Mouse (Mus musculus): ENCODE measurements around the gene Vwce. TPM values are rescaled to one million over a fixed set of nuclear protein-coding genes. Genes with fewer than 3 reads are reported as not detected.
A peak's percentile ranks its signal among the peaks of the same experiment; 100 is the strongest.

Gene Vwce
- polyA plus RNA-seq, 1 experiment from 2014 or later: 0.86 TPM

- Histone ChIP-seq H3K36me3 (ENCODE audit: control insufficient read depth, insufficient read depth, low read length) (no peaks in the 10 kb centered on the region), H3K27ac (ENCODE audit: low read depth, low read length) (peak overlapping the region; percentile 87), H3K9ac (ENCODE audit: low read depth, low read length) (peak overlapping the region; percentile 72), H3K4me3 (ENCODE audit: low read depth, low read length) (peak overlapping the region; percentile 6; the same call in 1 of the 2 replicates), H3K27me3 (ENCODE audit: control insufficient read depth, insufficient read depth, low read length) (no peaks in the 10 kb centered on the region), H3K9me3 (ENCODE audit: control insufficient read depth, low read length) (no peaks in the 10 kb centered on the region), H3K4me1 (replicated peaks; ENCODE audit: control insufficient read depth, insufficient read depth, low read length) (no peaks in the 10 kb centered on the region), H3K4me2 (replicated peaks; ENCODE audit: low read depth, low read length) (peak overlapping the region; percentile 26)
- ATAC-seq (ENCODE audit: low FRiP score) (peak; percentile 60), DNase-seq (ENCODE audit: low spot score) (no peak)
- 5% methylated on average over 6 of the region's 6 CpGs for WGBS
Observed at GRCm38 (mm10) chr19:10602247-10602769, 31.7 kb upstream of the Vwce start.

- peak; percentile 70 for ATAC-seq (ENCODE audit: low FRiP score)
- peak overlapping the region; percentile 87 for H3K27ac ChIP-seq (ENCODE audit: low read depth, low read length)
- 4% methylated on average over 9 of the region's 9 CpGs for WGBS
- DNase-seq (ENCODE audit: low spot score): peak; percentile 95
- H3K9ac ChIP-seq (ENCODE audit: low read depth, low read length): peak overlapping the region; percentile 72
- peak overlapping the region; percentile 6; the same call in 1 of the 2 replicates for H3K4me3 ChIP-seq (ENCODE audit: low read depth, low read length)
- H3K4me2 ChIP-seq (replicated peaks; ENCODE audit: low read depth, low read length): peak overlapping the region; percentile 26
- no peaks in the 10 kb centered on the region for H3K9me3 ChIP-seq (ENCODE audit: control insufficient read depth, low read length)
- H3K27me3 ChIP-seq (ENCODE audit: control insufficient read depth, insufficient read depth, low read length): no peaks in the 10 kb centered on the region
- H3K36me3 ChIP-seq (ENCODE audit: control insufficient read depth, insufficient read depth, low read length): no peaks in the 10 kb centered on the region
- no peaks in the 10 kb centered on the region for H3K4me1 ChIP-seq (replicated peaks; ENCODE audit: control insufficient read depth, insufficient read depth, low read length)
Observed at GRCm38 (mm10) chr19:10602787-10603186, 31.2 kb upstream of the Vwce start.

GRCm38 (mm10) chr19:10603660-10604523 lies 30.1 kb upstream of the Vwce start:
- Histone ChIP-seq H3K4me1 (replicated peaks; ENCODE audit: control insufficient read depth, insufficient read depth, low read length) (no peaks in the 10 kb centered on the region), H3K9ac (ENCODE audit: low read depth, low read length) (no peak overlapping the region), H3K4me2 (replicated peaks; ENCODE audit: low read depth, low read length) (no peak overlapping the region), H3K9me3 (ENCODE audit: control insufficient read depth, low read length) (no peaks in the 10 kb centered on the region), H3K27me3 (ENCODE audit: control insufficient read depth, insufficient read depth, low read length) (no peaks in the 10 kb centered on the region), H3K27ac (ENCODE audit: low read depth, low read length) (no peak overlapping the region), H3K4me3 (ENCODE audit: low read depth, low read length) (no peak overlapping the region), H3K36me3 (ENCODE audit: control insufficient read depth, insufficient read depth, low read length) (0 out of 2 replicates have a peak, but pooled peaks cover 4% of the 10 kb centered on the region)
- ATAC-seq (ENCODE audit: low FRiP score): no peak
- no peak for DNase-seq (ENCODE audit: low spot score)
- 90% methylated on average over 18 of the region's 18 CpGs for WGBS

GRCm38 (mm10) chr19:10604534-10604933 lies 29.5 kb upstream of the Vwce start:
- Histone ChIP-seq H3K4me1 (replicated peaks; ENCODE audit: control insufficient read depth, insufficient read depth, low read length) (no peaks in the 10 kb centered on the region), H3K9me3 (ENCODE audit: control insufficient read depth, low read length) (no peaks in the 10 kb centered on the region), H3K4me3 (ENCODE audit: low read depth, low read length) (peak overlapping the region; percentile 95), H3K36me3 (ENCODE audit: control insufficient read depth, insufficient read depth, low read length) (0 out of 2 replicates have a peak, but pooled peaks cover 6% of the 10 kb centered on the region), H3K27ac (ENCODE audit: low read depth, low read length) (peak overlapping the region; percentile 75), H3K9ac (ENCODE audit: low read depth, low read length) (peak overlapping the region; percentile 59), H3K4me2 (replicated peaks; ENCODE audit: low read depth, low read length) (peak overlapping the region; percentile 41), H3K27me3 (ENCODE audit: control insufficient read depth, insufficient read depth, low read length) (no peaks in the 10 kb centered on the region)
- 60% methylated on average over 3 of the region's 3 CpGs for WGBS
- ATAC-seq (ENCODE audit: low FRiP score): no peak
- no peak for DNase-seq (ENCODE audit: low spot score)

- Histone ChIP-seq H3K9ac (ENCODE audit: low read depth, low read length) (peak within 1 kb of the TSS; percentile 92), H3K27ac (ENCODE audit: low read depth, low read length) (peak within 1 kb of the TSS; percentile 75), H3K9me3 (ENCODE audit: control insufficient read depth, low read length) (no peaks in the 10 kb centered on the region), H3K36me3 (ENCODE audit: control insufficient read depth, insufficient read depth, low read length) (0 out of 2 replicates have a peak, but pooled peaks cover 7% of the 10 kb centered on the region), H3K4me1 (replicated peaks; ENCODE audit: control insufficient read depth, insufficient read depth, low read length) (no peaks in the 10 kb centered on the region), H3K27me3 (ENCODE audit: control insufficient read depth, insufficient read depth, low read length) (no peaks in the 10 kb centered on the region), H3K4me2 (replicated peaks; ENCODE audit: low read depth, low read length) (peak within 1 kb of the TSS; percentile 72), H3K4me3 (ENCODE audit: low read depth, low read length) (peak within 1 kb of the TSS; percentile 95)
- peak; percentile 96 for ATAC-seq (ENCODE audit: low FRiP score)
- DNase-seq (ENCODE audit: low spot score): peak; percentile 100
- WGBS: 0% methylated on average over 49 of the region's 49 CpGs
Observed at GRCm38 (mm10) chr19:10605293-10605900, 28.6 kb upstream of the Vwce start, which contains the start of the genes Ddb1 and Tkfc. TSS of gene Ddb1 (plus strand) at chr19:10605327. TSS of gene Tkfc (minus strand) at chr19:10605654.

GRCm38 (mm10) chr19:10605901-10606622 lies 28.0 kb upstream of the Vwce start:
- H3K4me2 ChIP-seq (replicated peaks; ENCODE audit: low read depth, low read length): peak overlapping the region; percentile 72
- 0 out of 2 replicates have a peak, but pooled peaks have one; percentile 10 for ATAC-seq (ENCODE audit: low FRiP score)

GRCm38 (mm10) chr19:10608573-10609240 lies 25.3 kb upstream of the Vwce start:
- Histone ChIP-seq H3K4me1 (replicated peaks; ENCODE audit: control insufficient read depth, insufficient read depth, low read length) (no peaks in the 10 kb centered on the region), H3K27me3 (ENCODE audit: control insufficient read depth, insufficient read depth, low read length) (no peaks in the 10 kb centered on the region), H3K4me2 (replicated peaks; ENCODE audit: low read depth, low read length) (no peak overlapping the region), H3K9me3 (ENCODE audit: control insufficient read depth, low read length) (no peaks in the 10 kb centered on the region), H3K36me3 (ENCODE audit: control insufficient read depth, insufficient read depth, low read length) (peaks cover 23% of the 10 kb centered on the region), H3K9ac (ENCODE audit: low read depth, low read length) (no peak overlapping the region), H3K27ac (ENCODE audit: low read depth, low read length) (no peak overlapping the region), H3K4me3 (ENCODE audit: low read depth, low read length) (no peak overlapping the region)
- 96% methylated on average over 5 of the region's 5 CpGs for WGBS
- no peak for DNase-seq (ENCODE audit: low spot score)
- ATAC-seq (ENCODE audit: low FRiP score): no peak

More at GRCm38 (mm10) chr19:10605901-10606622, 28.0 kb upstream of the Vwce start:
- Histone ChIP-seq H3K36me3 (ENCODE audit: control insufficient read depth, insufficient read depth, low read length) (peaks cover 10% of the 10 kb centered on the region; the same call in 1 of the 2 replicates), H3K27ac (ENCODE audit: low read depth, low read length) (peak overlapping the region; percentile 75), H3K9me3 (ENCODE audit: control insufficient read depth, low read length) (no peaks in the 10 kb centered on the region), H3K4me3 (ENCODE audit: low read depth, low read length) (peak overlapping the region; percentile 95), H3K9ac (ENCODE audit: low read depth, low read length) (peak overlapping the region; percentile 92), H3K27me3 (ENCODE audit: control insufficient read depth, insufficient read depth, low read length) (no peaks in the 10 kb centered on the region), H3K4me1 (replicated peaks; ENCODE audit: control insufficient read depth, insufficient read depth, low read length) (no peaks in the 10 kb centered on the region)
- no peak for DNase-seq (ENCODE audit: low spot score)
- 7% methylated on average over 20 of the region's 20 CpGs for WGBS
